Mouse (Mus musculus): Measurements from ENCODE around the gene Exosc10.

GRCm38 (mm10) chr4:148530351-148530750, 27.9 kb upstream of the Exosc10 start:
- TF ChIP-seq HCFC1 (IDR thresholded peaks at IDR 0.05; ENCODE audit: borderline replicate concordance, insufficient read depth, low read length) (no peak), MAFK (IDR thresholded peaks at IDR 0.05; ENCODE audit: insufficient read depth, low read depth, low read length) (no peak)
